Mouse (Mus musculus): Measurements from ENCODE around the gene Eapp. TPM values are rescaled to one million over a fixed set of nuclear protein-coding genes. Genes with fewer than 3 reads are reported as not detected.

Gene Eapp
- total RNA-seq, 2 experiments from 2014 or later, result 47.3 to 55.0 TPM

GRCm38 (mm10) chr12:54643320-54643892 lies 52.3 kb downstream of the Eapp start:
- intact Hi-C loops (cut with DNase I), result no loop called here
- no peak for DNase-seq

GRCm38 (mm10) chr12:54641374-54641773 lies 54.3 kb downstream of the Eapp start:
- intact Hi-C loops (cut with DNase I), result no loop called here
- no peak for DNase-seq

- intact Hi-C loops (cut with DNase I), result no loop called here
Observed at GRCm38 (mm10) chr12:54640259-54640658, 55.4 kb downstream of the Eapp start.

GRCm38 (mm10) chr12:54637033-54637432 lies 58.7 kb downstream of the Eapp start:
- no peak for DNase-seq
- intact Hi-C loops (cut with DNase I), result no loop called here

More at GRCm38 (mm10) chr12:54640259-54640658, 55.4 kb downstream of the Eapp start:
- DNase-seq, result no peak

- DNase-seq, result no peak
- intact Hi-C loops (cut with DNase I), result no loop called here
Observed at GRCm38 (mm10) chr12:54632141-54632540, 63.6 kb downstream of the Eapp start.

GRCm38 (mm10) chr12:54621942-54622341 lies 73.8 kb downstream of the Eapp start:
- DNase-seq, result no peak
- intact Hi-C loops (cut with DNase I), result no loop called here

Small RNA genes lying within 50 kb of the gene (microRNA-seq; reads per million reads assigned to microRNA genes)
- not detected for gene Mir1892

Other genes with a start within 250 kb of the Eapp start
- gene Sptssa, start 39.3 kb downstream of the Eapp start, total RNA-seq (2021), result 10 to 100 TPM; 63.3 to 68.5 TPM
- 10 to 100 TPM; 71.0 to 82.9 TPM for gene Snx6, start 99.8 kb upstream of the Eapp start, total RNA-seq (2021)
- 100 to 1,000 TPM; 229 to 245 TPM for gene Cfl2, start 167.0 kb upstream of the Eapp start, total RNA-seq (2021)

Data from left cerebral cortex, postnatal 4 days (tissue).